Mouse (Mus musculus): ENCODE measurements around the gene Plin5. TPM values are rescaled to one million over a fixed set of nuclear protein-coding genes. Genes with fewer than 3 reads are reported as not detected.

The Plin5 gene
- total and polyA plus RNA-seq, 3 experiments: not detected

- Histone ChIP-seq H3K36me3 (replicated peaks in 1 of 2; ENCODE audit: control insufficient read depth in 1 of 2, insufficient read depth in 1 of 2, low read length in 1 of 2) (peaks cover 0 to 25% of the 10 kb centered on the region in 2 experiments), H3K27me3 (replicated peaks) (peaks cover 19% of the 10 kb centered on the region), H3K4me2 (ENCODE audit: insufficient read depth, low read depth, poor library complexity, severe bottlenecking) (no peak overlapping the region), H3K9me3 (replicated peaks; ENCODE audit: low read length) (peaks cover 20% of the 10 kb centered on the region), H3K79me2 (replicated peaks; ENCODE audit: control insufficient read depth, extremely low read depth, insufficient read depth, poor library complexity, severe bottlenecking) (no peaks in the 10 kb centered on the region), H3K4me3 (replicated peaks in 1 of 3; ENCODE audit: low read depth in 2 of 3, low read length in 2 of 3, poor library complexity in 1 of 3) (no peak overlapping the region), H3K4me1 (ENCODE audit: control insufficient read depth in 1 of 2, insufficient read depth in 2 of 2) (no peaks in the 10 kb centered on the region), H3K27ac (ENCODE audit: insufficient read depth, low read depth) (no peak overlapping the region), H3K9ac (ENCODE audit: insufficient read depth, low read depth) (no peak overlapping the region)
- in situ Hi-C loops (cut with MboI; ENCODE audit: low pct_ligation_motif_present, low pct_unique_long_range_greater_than_20kb, low sequenced_read_pairs): no loop called here
- DNase-seq (ENCODE audit: extremely low read depth): no peak
- dilution Hi-C loops (cut with MboI; ENCODE audit: extremely low pct_ligation_motif_present, extremely low pct_unique_long_range_greater_than_20kb, low sequenced_read_pairs): no loop called here
- TF ChIP-seq CTCF (conservative IDR thresholded peaks at IDR 0.05 in 1 of 2, IDR thresholded peaks at IDR 0.05 in 1 of 2; ENCODE audit: low read depth in 2 of 2, low read length in 2 of 2): no peak
- no peak for TF ChIP-seq MEF2A (IDR thresholded peaks at IDR 0.05; ENCODE audit: borderline replicate concordance, low read depth, low read length)
- no peak for TF ChIP-seq PAX5 (IDR thresholded peaks at IDR 0.05; ENCODE audit: low read length)
- TF ChIP-seq UBTF (IDR thresholded peaks at IDR 0.05; ENCODE audit: low read depth, low read length): no peak
- no peak for TF ChIP-seq CHD1 (IDR thresholded peaks at IDR 0.05; ENCODE audit: low read depth, low read length)
- TF ChIP-seq SMC3 (IDR thresholded peaks at IDR 0.05; ENCODE audit: low read depth, low read length): no peak
- TF ChIP-seq NRF1 (IDR thresholded peaks at IDR 0.05; ENCODE audit: low read depth, low read length): no peak
- no peak for TF ChIP-seq KAT2A (IDR thresholded peaks at IDR 0.05; ENCODE audit: insufficient replicate concordance, low read length)
- no peak for TF ChIP-seq CHD2 (IDR thresholded peaks at IDR 0.05; ENCODE audit: low read length)
- no peak for TF ChIP-seq RCOR1 (conservative IDR thresholded peaks at IDR 0.05; ENCODE audit: low read depth, low read length)
- no peak for TF ChIP-seq MAFK (IDR thresholded peaks at IDR 0.05; ENCODE audit: insufficient replicate concordance, low read length)
- no peak for TF ChIP-seq RAD21 (IDR thresholded peaks at IDR 0.05; ENCODE audit: low read depth, low read length)
- no peak for TF ChIP-seq SIN3A (IDR thresholded peaks at IDR 0.05; ENCODE audit: low read length)
- no peak for TF ChIP-seq BHLHE40 (IDR thresholded peaks at IDR 0.05; ENCODE audit: low read depth, low read length)
- TF ChIP-seq USF2 (conservative IDR thresholded peaks at IDR 0.05; ENCODE audit: low read depth, low read length): no peak
- no peak for TF ChIP-seq ETS1 (conservative IDR thresholded peaks at IDR 0.05; ENCODE audit: low read depth, low read length)
- TF ChIP-seq MAZ (IDR thresholded peaks at IDR 0.05; ENCODE audit: low read depth, low read length): no peak
- no peak for TF ChIP-seq NELFE (IDR thresholded peaks at IDR 0.05; ENCODE audit: low read depth, low read length)
These were observed 6.4 kb upstream of the Plin5 start for GRCm38 (mm10) chr17:56123681-56124340.

GRCm38 (mm10) chr17:56123161-56123560, 5.8 kb upstream of the Plin5 start:
- H3K36me3 ChIP-seq (replicated peaks in 1 of 2; ENCODE audit: control insufficient read depth in 1 of 2, insufficient read depth in 1 of 2, low read length in 1 of 2): peaks cover 0 to 21% of the 10 kb centered on the region in 2 experiments
- no peaks in the 10 kb centered on the region for H3K79me2 ChIP-seq (replicated peaks; ENCODE audit: control insufficient read depth, extremely low read depth, insufficient read depth, poor library complexity, severe bottlenecking)
- H3K27ac ChIP-seq (ENCODE audit: insufficient read depth, low read depth): no peak overlapping the region
- TF ChIP-seq MXI1 (IDR thresholded peaks at IDR 0.05; ENCODE audit: low read depth, low read length) (no peak), TBP (conservative IDR thresholded peaks at IDR 0.05; ENCODE audit: low read depth, low read length) (no peak), UBTF (IDR thresholded peaks at IDR 0.05; ENCODE audit: low read depth, low read length) (no peak), ZNF384 (IDR thresholded peaks at IDR 0.05; ENCODE audit: low read depth, low read length) (no peak), RCOR1 (conservative IDR thresholded peaks at IDR 0.05; ENCODE audit: low read depth, low read length) (no peak), E2F4 (IDR thresholded peaks at IDR 0.05; ENCODE audit: insufficient replicate concordance, low read depth, low read length) (no peak), HCFC1 (IDR thresholded peaks at IDR 0.05; ENCODE audit: low read depth, low read length) (no peak), NELFE (IDR thresholded peaks at IDR 0.05; ENCODE audit: low read depth, low read length) (no peak), ELF1 (IDR thresholded peaks at IDR 0.05; ENCODE audit: low read depth, low read length) (no peak), POLR2A (IDR thresholded peaks at IDR 0.05; ENCODE audit: low read depth, low read length) (no peak), EP300 (IDR thresholded peaks at IDR 0.05; ENCODE audit: low read length) (no peak), ZMIZ1 (IDR thresholded peaks at IDR 0.05; ENCODE audit: low read depth, low read length) (no peak)
- in situ Hi-C loops (cut with MboI; ENCODE audit: low pct_ligation_motif_present, low pct_unique_long_range_greater_than_20kb, low sequenced_read_pairs): no loop called here
- H3K27me3 ChIP-seq (replicated peaks): peaks cover 24% of the 10 kb centered on the region
- no peak overlapping the region for H3K4me2 ChIP-seq (ENCODE audit: insufficient read depth, low read depth, poor library complexity, severe bottlenecking)
- peaks cover 20% of the 10 kb centered on the region for H3K9me3 ChIP-seq (replicated peaks; ENCODE audit: low read length)
- dilution Hi-C loops (cut with MboI; ENCODE audit: extremely low pct_ligation_motif_present, extremely low pct_unique_long_range_greater_than_20kb, low sequenced_read_pairs): no loop called here
- no peak overlapping the region for H3K4me3 ChIP-seq (replicated peaks in 1 of 3; ENCODE audit: low read depth in 2 of 3, low read length in 2 of 3, poor library complexity in 1 of 3)
- no peak for DNase-seq (ENCODE audit: extremely low read depth)
- H3K4me1 ChIP-seq (ENCODE audit: control insufficient read depth in 1 of 2, insufficient read depth in 2 of 2): no peaks in the 10 kb centered on the region
- no peak overlapping the region for H3K9ac ChIP-seq (ENCODE audit: insufficient read depth, low read depth)

Data from CH12.LX (cell line).